Comparison of ENCODE assay signal across 13 mouse cellular contexts in the genomic region with DNA sequence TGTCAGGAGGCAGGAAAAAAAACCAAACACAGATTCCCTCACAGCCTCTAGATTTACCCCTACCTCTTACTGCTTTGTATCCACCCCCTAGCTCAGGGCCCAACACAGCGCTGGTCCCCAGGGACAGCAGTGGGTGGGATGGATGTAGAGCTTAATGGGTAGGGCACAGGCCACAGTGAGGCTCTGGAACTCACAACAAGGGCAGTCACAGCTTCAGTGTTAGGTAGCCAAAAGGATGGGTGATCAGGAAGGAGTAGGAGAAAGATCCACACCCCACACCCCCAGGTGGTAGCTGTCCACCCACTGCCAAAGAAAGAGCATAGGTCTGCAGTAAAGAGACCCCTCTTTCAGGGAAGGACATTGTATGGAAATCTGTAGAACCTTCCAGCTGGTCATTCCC. TPM values are rescaled to one million over a fixed set of nuclear protein-coding genes. Genes with fewer than 3 reads are reported as not detected.
A peak's percentile ranks its signal among the peaks of the same experiment; 100 is the strongest.
DNase-seq lines count a peak whose midpoint lies in the region; ATAC-seq and TF ChIP-seq lines count a peak whose summit lies in the region.
"Had no signal": no experiment of that assay in that cellular context is flagged by ENCODE, and none has a peak within 500 bp of the region (broad histone marks: within the 10 kb centered on the region; RNA-seq: fewer than 3 reads in every experiment).

No protein-coding gene starts in this region.

- H3K36me3 ChIP-seq in forebrain, embryonic 10.5 days (replicated peaks), result no peaks in the 10 kb centered on the region
- H3K36me3 ChIP-seq in forebrain, embryonic 11.5 days (ENCODE audit: control insufficient read depth, insufficient read depth, low read length), result no peaks in the 10 kb centered on the region
- no peaks in the 10 kb centered on the region for H3K36me3 ChIP-seq in kidney, embryonic 16.5 days (ENCODE audit: insufficient read depth, low read length)
- H3K36me3 ChIP-seq in G1E (replicated peaks), result peaks cover 93% of the 10 kb centered on the region
- H3K36me3 ChIP-seq in liver, postnatal 0 days (replicated peaks; ENCODE audit: insufficient read depth, low read length), result no peaks in the 10 kb centered on the region

- ATAC-seq in forebrain, embryonic 11.5 days (replicated peaks; ENCODE audit: low FRiP score), result no peak
- ATAC-seq in kidney, embryonic 16.5 days (ENCODE audit: low FRiP score, low TSS enrichment), result no peak
- ATAC-seq in G1E (ENCODE audit: extremely low read depth, insufficient number of reproducible peaks, low FRiP score, poor library complexity, severe bottlenecking), result no peak
- ATAC-seq in liver, postnatal 0 days, result no peak
- ATAC-seq in cerebellum, adult (ENCODE audit: insufficient number of reproducible peaks, low FRiP score, low TSS enrichment), result no peak

- TF ChIP-seq EP300 in liver, postnatal 0 days (IDR thresholded peaks at IDR 0.05; ENCODE audit: low read depth), result no peak

- no peak overlapping the region for H3K4me3 ChIP-seq in forebrain, embryonic 10.5 days
- H3K4me3 ChIP-seq in forebrain, embryonic 11.5 days (ENCODE audit: low read depth, low read length), result no peak overlapping the region
- H3K4me3 ChIP-seq in kidney, embryonic 16.5 days (ENCODE audit: low read length), result no peak overlapping the region
- H3K4me3 ChIP-seq in G1E (ENCODE audit: low read depth, low read length), result peak overlapping the region; percentile 55; the same call in 1 of the 2 replicates
- H3K4me3 ChIP-seq in liver, postnatal 0 days (ENCODE audit: low read depth, low read length), result no peak overlapping the region

- TF ChIP-seq CTCF in G1E (IDR thresholded peaks at IDR 0.05; ENCODE audit: low read depth, low read length), result no peak
- TF ChIP-seq CTCF in liver, postnatal 0 days (IDR thresholded peaks at IDR 0.05; ENCODE audit: low read depth), result no peak

- H3K27me3 ChIP-seq in forebrain, embryonic 10.5 days (ENCODE audit: poor library complexity, severe bottlenecking), result no peaks in the 10 kb centered on the region
- H3K27me3 ChIP-seq in forebrain, embryonic 11.5 days (ENCODE audit: control insufficient read depth, insufficient read depth, low read length), result no peaks in the 10 kb centered on the region
- no peaks in the 10 kb centered on the region for H3K27me3 ChIP-seq in kidney, embryonic 16.5 days (ENCODE audit: insufficient read depth, low read length)
- H3K27me3 ChIP-seq in G1E (ENCODE audit: insufficient read depth, low read length), result no peaks in the 10 kb centered on the region
- H3K27me3 ChIP-seq in liver, postnatal 0 days (ENCODE audit: insufficient read depth, low read length), result no peaks in the 10 kb centered on the region

- H3K4me1 ChIP-seq in forebrain, embryonic 10.5 days, result peaks cover 43% of the 10 kb centered on the region
- no peaks in the 10 kb centered on the region for H3K4me1 ChIP-seq in forebrain, embryonic 11.5 days (replicated peaks; ENCODE audit: control insufficient read depth, insufficient read depth, low read length)
- peaks cover 33% of the 10 kb centered on the region for H3K4me1 ChIP-seq in kidney, embryonic 16.5 days (ENCODE audit: insufficient read depth, low read length)
- peaks cover 100% of the 10 kb centered on the region for H3K4me1 ChIP-seq in G1E (ENCODE audit: insufficient read depth, low read depth, low read length)
- peaks cover 51% of the 10 kb centered on the region for H3K4me1 ChIP-seq in liver, postnatal 0 days (ENCODE audit: insufficient read depth)

- no peak overlapping the region for H3K4me2 ChIP-seq in forebrain, embryonic 11.5 days (ENCODE audit: low read depth, low read length, severe bottlenecking)
- no peak overlapping the region for H3K4me2 ChIP-seq in kidney, embryonic 16.5 days (replicated peaks; ENCODE audit: low read depth, low read length)
- H3K4me2 ChIP-seq in liver, postnatal 0 days (ENCODE audit: low read depth, low read length), result no peak overlapping the region

- no peak overlapping the region for H3K9ac ChIP-seq in forebrain, embryonic 11.5 days (ENCODE audit: low read length)
- H3K9ac ChIP-seq in kidney, embryonic 16.5 days (replicated peaks; ENCODE audit: low read length), result no peak overlapping the region
- no peak overlapping the region for H3K9ac ChIP-seq in liver, postnatal 0 days (replicated peaks)

- WGBS in forebrain, embryonic 10.5 days, result 92% methylated on average over 1 of the region's 1 CpGs
- WGBS in forebrain, embryonic 11.5 days, result 68% methylated on average over 1 of the region's 1 CpGs
- 96% methylated on average over 1 of the region's 1 CpGs for WGBS in kidney, embryonic 16.5 days
- WGBS in liver, postnatal 0 days (ENCODE audit: insufficient replicate concordance), result 86% methylated on average over 1 of the region's 1 CpGs

- peak overlapping the region; percentile 58; the same call in 1 of the 2 replicates for H3K27ac ChIP-seq in forebrain, embryonic 10.5 days
- no peak overlapping the region for H3K27ac ChIP-seq in forebrain, embryonic 11.5 days (ENCODE audit: low read depth, low read length)
- H3K27ac ChIP-seq in kidney, embryonic 16.5 days (ENCODE audit: low read length), result peak overlapping the region; percentile 9; the same call in 1 of the 2 replicates
- 0 out of 2 replicates have a peak overlapping the region, but pooled peaks have one; percentile 16 for H3K27ac ChIP-seq in liver, postnatal 0 days (ENCODE audit: low read depth)

- no peaks in the 10 kb centered on the region for H3K9me3 ChIP-seq in forebrain, embryonic 10.5 days
- no peaks in the 10 kb centered on the region for H3K9me3 ChIP-seq in forebrain, embryonic 11.5 days (ENCODE audit: control insufficient read depth, low read length)
- H3K9me3 ChIP-seq in kidney, embryonic 16.5 days (ENCODE audit: low read length), result no peaks in the 10 kb centered on the region
- no peaks in the 10 kb centered on the region for H3K9me3 ChIP-seq in G1E (replicated peaks)
- H3K9me3 ChIP-seq in liver, postnatal 0 days (ENCODE audit: low read length), result no peaks in the 10 kb centered on the region

- DNase-seq in forebrain, embryonic 10.5 days (ENCODE audit: extremely low spot score, low spot score), result no peak
- no peak for DNase-seq in forebrain, embryonic 11.5 days (ENCODE audit: low spot score)
- DNase-seq in kidney, adult 11 months, result no peak
- no peak for DNase-seq in G1E (ENCODE audit: low spot score)
- DNase-seq in liver, postnatal 0 days, result no peak
- no peak for DNase-seq in left cerebral cortex, adult 8-10 months (ENCODE audit: low spot score in 2 of 2)
- DNase-seq: cerebellum, adult 18-20 months; spleen, adult 18-20 months had no signal

RNA-seq across cellular contexts. Expression of gene Spns2, which starts 12.1 kb away (rescaled TPM):
- polyA plus RNA-seq in forebrain, embryonic 10.5 days (2016; fragmentation: Nextera tagmentation; extraction: Ambion mirVana), result 2.0 and 3.0 TPM in 2 replicates
- polyA plus RNA-seq in forebrain, embryonic 11.5 days (2014; fragmentation: Nextera tagmentation; extraction: Ambion mirVana), result 4.0 and 4.8 TPM in 2 replicates
- 2.5 and 3.3 TPM in 2 replicates for polyA plus RNA-seq in kidney, embryonic 16.5 days (2015; fragmentation: Nextera tagmentation; extraction: Ambion mirVana)
- total RNA-seq in G1E (2014; fragmentation: Nextera tagmentation) (129 and 145 TPM in 2 replicates), G1E (2017) (29.3 and 40.8 TPM in 2 replicates)
- 69.2 and 113 TPM in 2 replicates for polyA plus RNA-seq in G1E (2012)
- 4.1 and 4.9 TPM in 2 replicates for polyA plus RNA-seq in liver, postnatal 0 days (2015; fragmentation: Nextera tagmentation; extraction: Ambion mirVana)
- 10 to 100 TPM; 47.3 to 55.4 (median 51.1) TPM for total RNA-seq in left cerebral cortex, adult 8-10 months (2022)

RNA-seq across cellular contexts. Expression of gene Mybbp1a, which starts 36.5 kb away (rescaled TPM):
- polyA plus RNA-seq in forebrain, embryonic 10.5 days (2016; fragmentation: Nextera tagmentation; extraction: Ambion mirVana), result 248 and 256 TPM in 2 replicates
- 165 and 166 TPM in 2 replicates for polyA plus RNA-seq in forebrain, embryonic 11.5 days (2014; fragmentation: Nextera tagmentation; extraction: Ambion mirVana)
- 175 and 177 TPM in 2 replicates for polyA plus RNA-seq in kidney, embryonic 16.5 days (2015; fragmentation: Nextera tagmentation; extraction: Ambion mirVana)
- total RNA-seq in G1E (2014; fragmentation: Nextera tagmentation) (496 and 593 TPM in 2 replicates), G1E (2017) (96.8 and 125 TPM in 2 replicates)
- 195 and 253 TPM in 2 replicates for polyA plus RNA-seq in G1E (2012)
- 40.2 and 44.5 TPM in 2 replicates for polyA plus RNA-seq in liver, postnatal 0 days (2015; fragmentation: Nextera tagmentation; extraction: Ambion mirVana)
- total RNA-seq in left cerebral cortex, adult 8-10 months (2022), result 10 to 100 TPM; 48.1 to 54.6 (median 51.3) TPM

RNA-seq across cellular contexts. Expression of gene Ggt6, which starts 42.3 kb away (rescaled TPM):
- not detected in 2 replicates for polyA plus RNA-seq in forebrain, embryonic 10.5 days (2016; fragmentation: Nextera tagmentation; extraction: Ambion mirVana)
- polyA plus RNA-seq in forebrain, embryonic 11.5 days (2014; fragmentation: Nextera tagmentation; extraction: Ambion mirVana), result not detected in 2 replicates
- 1.6 and 2.2 TPM in 2 replicates for polyA plus RNA-seq in kidney, embryonic 16.5 days (2015; fragmentation: Nextera tagmentation; extraction: Ambion mirVana)
- total RNA-seq in G1E (2014; fragmentation: Nextera tagmentation) (not detected in 2 replicates), G1E (2017) (0.05 TPM in 1 of 2 replicates, not detected in the other)
- polyA plus RNA-seq in G1E (2012), result not detected in 2 replicates
- 0.79 and 1.2 TPM in 2 replicates for polyA plus RNA-seq in liver, postnatal 0 days (2015; fragmentation: Nextera tagmentation; extraction: Ambion mirVana)
- under 1 TPM in 1 of 4 experiments, not detected in 3; 0.23 TPM for total RNA-seq in left cerebral cortex, adult 8-10 months (2022)
- total RNA-seq: megakaryocyte-erythroid progenitor cell, adult 5-6 weeks; MEL had no signal
- polyA plus RNA-seq: limb, embryonic 11.5 days had no signal

Comparison
In these comparisons a context has a peak if more than half of its experiments do, and no peak if none do; other contexts are left out.
1. RNA of gene Spns2, which starts 12.1 kb away (polyA plus RNA-seq): 69.2 to 113 TPM in G1E; 4.1 to 4.9 TPM in liver, postnatal 0 days, 4.0 to 4.8 TPM in forebrain, embryonic 11.5 days, 2.5 to 3.3 TPM in kidney, embryonic 16.5 days and 2.0 to 3.0 TPM in forebrain, embryonic 10.5 days; every median in the first group is over 10 times any median in the second.